Mouse (Mus musculus): Measurements from ENCODE around the gene Olfr1277. TPM values are rescaled to one million over a fixed set of nuclear protein-coding genes. Genes with fewer than 3 reads are reported as not detected.

The Olfr1277 gene
- total and polyA plus RNA-seq, 3 experiments: not detected

GRCm38 (mm10) chr2:111289836-111290235 lies 15.9 kb upstream of the Olfr1277 start, which contains the start of gene Olfr1278:
Gene Olfr1278, plus strand, starts transcription at chr2:111290136.
- no peak within 1 kb of the TSS for H3K4me3 ChIP-seq (ENCODE audit: control insufficient read depth in 1 of 2, insufficient read depth in 1 of 2, low read depth in 2 of 2, low read length in 2 of 2)
- no peak for DNase-seq (ENCODE audit: low read depth, low spot score)
- H3K9ac ChIP-seq (ENCODE audit: control insufficient read depth, low read depth, low read length, poor library complexity, severe bottlenecking): no peak within 1 kb of the TSS
- H3K9me3 ChIP-seq (replicated peaks; ENCODE audit: insufficient read depth, low read length): no peaks in the 10 kb centered on the region
- TF ChIP-seq MYC (IDR thresholded peaks at IDR 0.05; ENCODE audit: low read depth, low read length) (no peak), POLR2A (IDR thresholded peaks at IDR 0.05; ENCODE audit: control insufficient read depth in 1 of 2, insufficient read depth in 1 of 2, low read depth in 1 of 2, low read length in 2 of 2, poor library complexity in 1 of 2) (no peak)
- H3K27me3 ChIP-seq (ENCODE audit: control insufficient read depth in 1 of 2, insufficient read depth in 2 of 2, low read length in 2 of 2): no peaks in the 10 kb centered on the region
- H3K79me2 ChIP-seq (ENCODE audit: control insufficient read depth, insufficient read depth, low read length, poor library complexity): no peaks in the 10 kb centered on the region
- no peaks in the 10 kb centered on the region for H3K36me3 ChIP-seq (ENCODE audit: control insufficient read depth in 1 of 2, insufficient read depth in 2 of 2, low read length in 2 of 2)
- no peak within 1 kb of the TSS for H3K27ac ChIP-seq (ENCODE audit: control insufficient read depth, low read depth, low read length)
- H3K4me1 ChIP-seq (ENCODE audit: control insufficient read depth in 1 of 2, insufficient read depth in 2 of 2, low read length in 2 of 2): no peaks in the 10 kb centered on the region

GRCm38 (mm10) chr2:111254216-111254615 lies 19.7 kb downstream of the Olfr1277 start, which contains the start of gene Olfr1276:
Gene Olfr1276, plus strand, starts transcription at chr2:111254516.
- Histone ChIP-seq H3K79me2 (ENCODE audit: control insufficient read depth, insufficient read depth, low read length, poor library complexity) (no peaks in the 10 kb centered on the region), H3K36me3 (ENCODE audit: control insufficient read depth in 1 of 2, insufficient read depth in 2 of 2, low read length in 2 of 2) (no peaks in the 10 kb centered on the region), H3K9ac (ENCODE audit: control insufficient read depth, low read depth, low read length, poor library complexity, severe bottlenecking) (no peak within 1 kb of the TSS), H3K4me3 (ENCODE audit: control insufficient read depth in 1 of 2, insufficient read depth in 1 of 2, low read depth in 2 of 2, low read length in 2 of 2) (no peak within 1 kb of the TSS), H3K27ac (ENCODE audit: control insufficient read depth, low read depth, low read length) (no peak within 1 kb of the TSS), H3K4me1 (ENCODE audit: control insufficient read depth in 1 of 2, insufficient read depth in 2 of 2, low read length in 2 of 2) (no peaks in the 10 kb centered on the region), H3K27me3 (ENCODE audit: control insufficient read depth in 1 of 2, insufficient read depth in 2 of 2, low read length in 2 of 2) (no peaks in the 10 kb centered on the region), H3K9me3 (replicated peaks; ENCODE audit: insufficient read depth, low read length) (no peaks in the 10 kb centered on the region)
- no peak for TF ChIP-seq TAL1 (IDR thresholded peaks at IDR 0.05; ENCODE audit: low read length)
- TF ChIP-seq CHD1 (IDR thresholded peaks at IDR 0.05; ENCODE audit: low read depth, low read length): no peak
- TF ChIP-seq MYC (IDR thresholded peaks at IDR 0.05; ENCODE audit: low read depth, low read length): no peak
- no peak for TF ChIP-seq HCFC1 (IDR thresholded peaks at IDR 0.05; ENCODE audit: low read depth, low read length)
- TF ChIP-seq TBP (IDR thresholded peaks at IDR 0.05; ENCODE audit: low read depth, low read length): no peak
- no peak for TF ChIP-seq ZC3H11A (IDR thresholded peaks at IDR 0.05; ENCODE audit: low read depth, low read length)
- TF ChIP-seq TCF12 (IDR thresholded peaks at IDR 0.05; ENCODE audit: low read depth, low read length): no peak
- DNase-seq (ENCODE audit: low read depth, low spot score): no peak

GRCm38 (mm10) chr2:111235186-111235585 lies 38.7 kb downstream of the Olfr1277 start, which contains the start of gene Olfr1275:
Gene Olfr1275, minus strand, starts transcription at chr2:111235286.
- Histone ChIP-seq H3K9ac (ENCODE audit: control insufficient read depth, low read depth, low read length, poor library complexity, severe bottlenecking) (no peak within 1 kb of the TSS), H3K79me2 (ENCODE audit: control insufficient read depth, insufficient read depth, low read length, poor library complexity) (no peaks in the 10 kb centered on the region), H3K27me3 (ENCODE audit: control insufficient read depth in 1 of 2, insufficient read depth in 2 of 2, low read length in 2 of 2) (no peaks in the 10 kb centered on the region), H3K4me1 (ENCODE audit: control insufficient read depth in 1 of 2, insufficient read depth in 2 of 2, low read length in 2 of 2) (no peaks in the 10 kb centered on the region), H3K27ac (ENCODE audit: control insufficient read depth, low read depth, low read length) (no peak within 1 kb of the TSS), H3K36me3 (ENCODE audit: control insufficient read depth in 1 of 2, insufficient read depth in 2 of 2, low read length in 2 of 2) (no peaks in the 10 kb centered on the region), H3K9me3 (replicated peaks; ENCODE audit: insufficient read depth, low read length) (no peaks in the 10 kb centered on the region), H3K4me3 (ENCODE audit: control insufficient read depth in 1 of 2, insufficient read depth in 1 of 2, low read depth in 2 of 2, low read length in 2 of 2) (no peak within 1 kb of the TSS)
- TF ChIP-seq MYC (IDR thresholded peaks at IDR 0.05; ENCODE audit: low read depth, low read length) (no peak), ZNF384 (IDR thresholded peaks at IDR 0.05; ENCODE audit: low read depth, low read length) (no peak), CTCF (IDR thresholded peaks at IDR 0.05 in 2 of 3, conservative IDR thresholded peaks at IDR 0.05 in 1 of 3; ENCODE audit: control insufficient read depth in 1 of 3, insufficient read depth in 1 of 3, low read depth in 2 of 3, low read length in 3 of 3, poor library complexity in 1 of 3, severe bottlenecking in 1 of 3) (no peak), KAT2A (conservative IDR thresholded peaks at IDR 0.05; ENCODE audit: low read depth, low read length) (no peak), GATA1 (IDR thresholded peaks at IDR 0.05; ENCODE audit: low read depth, low read length) (no peak), ZKSCAN1 (IDR thresholded peaks at IDR 0.05; ENCODE audit: low read depth, low read length) (no peak), MEF2A (IDR thresholded peaks at IDR 0.05; ENCODE audit: extremely low read depth, insufficient replicate concordance, low read depth, low read length, poor library complexity, severe bottlenecking) (no peak), MAZ (IDR thresholded peaks at IDR 0.05; ENCODE audit: low read depth, low read length) (no peak), TCF12 (IDR thresholded peaks at IDR 0.05; ENCODE audit: low read depth, low read length) (no peak), ZC3H11A (IDR thresholded peaks at IDR 0.05; ENCODE audit: low read depth, low read length) (no peak), RAD21 (IDR thresholded peaks at IDR 0.05; ENCODE audit: low read depth, low read length) (no peak), ETS1 (IDR thresholded peaks at IDR 0.05; ENCODE audit: low read depth, low read length) (no peak), CHD2 (IDR thresholded peaks at IDR 0.05; ENCODE audit: low read length) (no peak), NRF1 (IDR thresholded peaks at IDR 0.05; ENCODE audit: insufficient read depth, low read depth, low read length, poor library complexity, severe bottlenecking) (no peak), EP300 (IDR thresholded peaks at IDR 0.05; ENCODE audit: low read depth in 1 of 2, low read length in 2 of 2) (no peak), CHD1 (IDR thresholded peaks at IDR 0.05; ENCODE audit: low read depth, low read length) (no peak), RCOR1 (IDR thresholded peaks at IDR 0.05; ENCODE audit: low read depth, low read length) (no peak), BHLHE40 (IDR thresholded peaks at IDR 0.05; ENCODE audit: borderline replicate concordance, low read depth, low read length) (no peak), UBTF (IDR thresholded peaks at IDR 0.05; ENCODE audit: borderline replicate concordance, insufficient read depth, low read depth, low read length) (no peak), MAFK (IDR thresholded peaks at IDR 0.05; ENCODE audit: borderline replicate concordance, low read depth, low read length) (no peak)
- no peak for DNase-seq (ENCODE audit: low read depth, low spot score)

Data from MEL (cell line).